Mouse (Mus musculus): ENCODE measurements around the gene Zc3h4.

DNA sequence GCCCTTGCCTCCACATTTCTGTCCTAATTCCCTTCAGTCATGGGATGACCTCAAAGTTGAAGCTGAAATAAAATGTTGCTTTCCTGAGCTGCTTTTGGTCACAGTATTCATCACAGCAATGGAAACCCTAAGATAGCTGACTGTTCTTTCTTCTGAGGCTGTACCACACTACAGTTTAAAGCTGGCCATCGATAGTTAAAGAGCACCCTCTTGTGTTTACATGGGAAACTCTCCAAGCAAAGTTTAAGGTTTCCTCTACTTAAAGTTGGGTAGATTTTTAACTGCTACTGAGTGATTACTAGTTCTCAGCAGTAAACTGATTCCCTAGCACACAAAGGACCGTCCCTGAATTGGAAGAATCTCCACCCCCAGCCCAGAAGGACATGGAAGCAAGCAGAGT, 27.0 kb upstream of the Zc3h4 start:
- peak; percentile 18; the same call in 1 of the 2 replicates for TF ChIP-seq CTCF (IDR thresholded peaks at IDR 0.05; ENCODE audit: borderline replicate concordance, insufficient read depth, low read depth, low read length)
- no peak for TF ChIP-seq POLR2A (IDR thresholded peaks at IDR 0.05; ENCODE audit: borderline replicate concordance, insufficient read depth, low read length)

All from cerebellum, adult 2 months (tissue).